Mouse (Mus musculus) CH12.LX (cell line): ENCODE results near the gene Adamtsl4. TPM values are rescaled to one million over a fixed set of nuclear protein-coding genes. Genes with fewer than 3 reads are reported as not detected.

Source experiments
- DNase-seq: peaks from one replicate; pipeline ENCODE4 v3.0.0-alpha.2; 2013; ENCODE audit errors: extremely low read depth
- H3K27ac ChIP-seq: 2 replicates; pipeline ENCODE4 v1.5.1; 2012; ENCODE audit warnings: low read depth, mild to moderate bottlenecking, control low read depth, moderate library complexity; ENCODE audit not compliant: insufficient read depth
- H3K27me3 ChIP-seq: replicated peaks from 2 replicates; pipeline ENCODE3; 2012; ENCODE audit warnings: inconsistent platforms
- H3K36me3 ChIP-seq, 2 experiments: replicated peaks in 1 of 2; 2 replicates each; pipeline versions ENCODE3 to v1.6.1; 2012; ENCODE audit warnings: inconsistent platforms in 1 of 2, low read length in 1 of 2, mild to moderate bottlenecking in 1 of 2, mixed read lengths in 1 of 2, moderate library complexity in 1 of 2; ENCODE audit not compliant: control insufficient read depth in 1 of 2, insufficient read depth in 1 of 2
- H3K4me1 ChIP-seq, 2 experiments: 2 replicates each; pipeline ENCODE4 v1.6.1; 2012; ENCODE audit warnings: inconsistent platforms in 1 of 2, moderate library complexity in 1 of 2; ENCODE audit not compliant: insufficient read depth in 2 of 2, control insufficient read depth in 1 of 2
- H3K4me2 ChIP-seq: 2 replicates; pipeline ENCODE4 v1.6.1; 2012; ENCODE audit warnings: low read depth, mild to moderate bottlenecking, control low read depth; ENCODE audit not compliant: poor library complexity, insufficient read depth, severe bottlenecking
- H3K4me3 ChIP-seq, 3 experiments: fragments of 150-350 bp in 1 of 3; sonication (generic) in 1 of 3; replicated peaks in 1 of 3; 2 replicates each; pipeline versions ENCODE3 to v1.5.1; 2011 to 2012; ENCODE audit warnings: low read depth in 2 of 3, low read length in 2 of 3, mild to moderate bottlenecking in 2 of 3, moderate library complexity in 2 of 3, control low read depth in 1 of 3, improper control_type of control experiment in 1 of 3, inconsistent platforms in 1 of 3, mixed read lengths in 1 of 3; ENCODE audit not compliant: poor library complexity in 1 of 3
- H3K79me2 ChIP-seq: replicated peaks from 2 replicates; pipeline ENCODE4 v1.6.1; 2012; ENCODE audit warnings: mild to moderate bottlenecking, moderate library complexity; ENCODE audit not compliant: control insufficient read depth, poor library complexity, insufficient read depth, severe bottlenecking; ENCODE audit errors: extremely low read depth
- H3K9ac ChIP-seq: 2 replicates; pipeline ENCODE4 v1.6.1; 2012; ENCODE audit warnings: low read depth, mild to moderate bottlenecking, control low read depth, moderate library complexity; ENCODE audit not compliant: insufficient read depth
- H3K9me3 ChIP-seq: replicated peaks from 2 replicates; pipeline ENCODE3; 2012; ENCODE audit warnings: low read length, inconsistent platforms, mixed read lengths
- BHLHE40 ChIP-seq: IDR thresholded peaks from 2 replicates; pipeline ENCODE4 v1.6.1; 2011; ENCODE audit warnings: mild to moderate bottlenecking, low read depth, low read length, improper control_type of control experiment
- CHD1 ChIP-seq: IDR thresholded peaks from 2 replicates; pipeline ENCODE4 v1.6.1; 2012; ENCODE audit warnings: low read depth, low read length, improper control_type of control experiment, inconsistent platforms
- CTCF ChIP-seq, 2 experiments: IDR thresholded peaks in 1 of 2; conservative IDR thresholded peaks in 1 of 2; 2 replicates each; pipeline ENCODE4 v1.5.1; 2011 to 2012; ENCODE audit warnings: low read depth in 2 of 2, low read length in 2 of 2, improper control_type of control experiment in 1 of 2, inconsistent platforms in 1 of 2, mild to moderate bottlenecking in 1 of 2, moderate library complexity in 1 of 2
- ELF1 ChIP-seq: IDR thresholded peaks from 2 replicates; pipeline ENCODE4 v1.6.1; 2014; ENCODE audit warnings: low read depth, mild to moderate bottlenecking, inconsistent platforms, low read length, improper control_type of control experiment
- EP300 ChIP-seq: IDR thresholded peaks from 2 replicates; pipeline ENCODE4 v1.6.1; 2011; ENCODE audit warnings: low read length, improper control_type of control experiment
- ETS1 ChIP-seq: conservative IDR thresholded peaks from 2 replicates; pipeline ENCODE4 v1.6.1; 2012; ENCODE audit warnings: low read depth, mild to moderate bottlenecking, inconsistent platforms, low read length, improper control_type of control experiment, moderate library complexity
- GABPA ChIP-seq: IDR thresholded peaks from 2 replicates; pipeline ENCODE4 v1.6.1; 2012; ENCODE audit warnings: low read depth, low read length, improper control_type of control experiment, inconsistent platforms; ENCODE audit not compliant: insufficient replicate concordance
- IRF4 ChIP-seq: IDR thresholded peaks from 2 replicates; pipeline ENCODE4 v1.6.1; 2014; ENCODE audit warnings: low read depth, mild to moderate bottlenecking, inconsistent platforms, low read length, improper control_type of control experiment
- JUN ChIP-seq: IDR thresholded peaks from 2 replicates; pipeline ENCODE4 v1.6.1; 2011; ENCODE audit warnings: low read depth, mild to moderate bottlenecking, low read length, improper control_type of control experiment, moderate library complexity; ENCODE audit not compliant: insufficient read depth
- MAFK ChIP-seq: IDR thresholded peaks from 2 replicates; pipeline ENCODE4 v1.6.1; 2011; ENCODE audit warnings: low read length, improper control_type of control experiment; ENCODE audit not compliant: insufficient replicate concordance
- MAX ChIP-seq: IDR thresholded peaks from 2 replicates; pipeline ENCODE4 v1.6.1; 2011; ENCODE audit warnings: low read length, improper control_type of control experiment
- MAZ ChIP-seq: IDR thresholded peaks from 2 replicates; pipeline ENCODE4 v1.6.1; 2012; ENCODE audit warnings: low read depth, mild to moderate bottlenecking, inconsistent platforms, low read length, improper control_type of control experiment, moderate library complexity
- MEF2A ChIP-seq: IDR thresholded peaks from 2 replicates; pipeline ENCODE4 v1.6.1; 2014; ENCODE audit warnings: low read depth, mild to moderate bottlenecking, inconsistent platforms, low read length, improper control_type of control experiment, borderline replicate concordance
- MXI1 ChIP-seq: IDR thresholded peaks from 2 replicates; pipeline ENCODE4 v1.6.1; 2011; ENCODE audit warnings: mild to moderate bottlenecking, low read depth, low read length, improper control_type of control experiment
- MYC ChIP-seq: IDR thresholded peaks from 2 replicates; pipeline ENCODE4 v1.6.1; 2011; ENCODE audit warnings: low read depth, mild to moderate bottlenecking, improper control_type of control experiment, low read length
- NELFE ChIP-seq: IDR thresholded peaks from 2 replicates; pipeline ENCODE4 v1.6.1; 2011; ENCODE audit warnings: low read depth, low read length, improper control_type of control experiment
- POLR2AphosphoS2 ChIP-seq: IDR thresholded peaks from 2 replicates; pipeline ENCODE4 v1.6.1; 2011; ENCODE audit warnings: low read depth, low read length, improper control_type of control experiment
- RAD21 ChIP-seq: IDR thresholded peaks from 2 replicates; pipeline ENCODE4 v1.6.1; 2011; ENCODE audit warnings: low read depth, mild to moderate bottlenecking, low read length, improper control_type of control experiment, moderate library complexity
- TBP ChIP-seq: conservative IDR thresholded peaks from 2 replicates; pipeline ENCODE4 v1.6.1; 2011; ENCODE audit warnings: low read depth, low read length, improper control_type of control experiment
- TCF12 ChIP-seq: IDR thresholded peaks from 2 replicates; pipeline ENCODE4 v1.6.1; 2014; ENCODE audit warnings: low read depth, mild to moderate bottlenecking, inconsistent platforms, low read length, improper control_type of control experiment
- UBTF ChIP-seq: IDR thresholded peaks from 2 replicates; pipeline ENCODE4 v1.6.1; 2012; ENCODE audit warnings: low read depth, mild to moderate bottlenecking, inconsistent platforms, low read length, improper control_type of control experiment, moderate library complexity
- ZKSCAN1 ChIP-seq: IDR thresholded peaks from 2 replicates; pipeline ENCODE4 v1.6.1; 2012; ENCODE audit warnings: low read depth, inconsistent platforms, low read length, improper control_type of control experiment, borderline replicate concordance
- ZMIZ1 ChIP-seq: IDR thresholded peaks from 2 replicates; pipeline ENCODE4 v1.6.1; 2012; ENCODE audit warnings: low read depth, mild to moderate bottlenecking, inconsistent platforms, low read length, improper control_type of control experiment
- dilution Hi-C: fragments of 300-500 bp; cut with MboI; formaldehyde crosslinking; loops from 2 replicates; pipeline ENCODE4 v1.14.3; 2020; ENCODE audit warnings: low sequenced_read_pairs; ENCODE audit not compliant: extremely low pct_unique_long_range_greater_than_20kb, extremely low pct_ligation_motif_present
- in situ Hi-C: fragments of 300-500 bp; cut with MboI; formaldehyde crosslinking; loops from 3 replicates; pipeline ENCODE4 v1.14.3; 2019; ENCODE audit warnings: low sequenced_read_pairs, low pct_ligation_motif_present, low pct_unique_long_range_greater_than_20kb, mixed read lengths
- polyA plus RNA-seq: library from polyadenylated mRNA; unstranded; fragments of >175 nt; gene quantifications from 2 replicates; pipeline ENCODE4 v1.2.1, GENCODE M21; 2012; ENCODE audit warnings: low read depth; ENCODE audit not compliant: insufficient read length
- total RNA-seq, 2 experiments: library from RNA; depleted of rRNA; stranded (reverse); fragments of 300-350 nt in 1 of 2; fragments of >200 nt in 1 of 2; gene quantifications; 2 replicates each; pipeline ENCODE4 v1.2.3; 2012 to 2014

Adamtsl4 gene
- total and polyA plus RNA-seq, 3 experiments = 0.10 to 0.85 TPM; not detected in 1

DNA sequence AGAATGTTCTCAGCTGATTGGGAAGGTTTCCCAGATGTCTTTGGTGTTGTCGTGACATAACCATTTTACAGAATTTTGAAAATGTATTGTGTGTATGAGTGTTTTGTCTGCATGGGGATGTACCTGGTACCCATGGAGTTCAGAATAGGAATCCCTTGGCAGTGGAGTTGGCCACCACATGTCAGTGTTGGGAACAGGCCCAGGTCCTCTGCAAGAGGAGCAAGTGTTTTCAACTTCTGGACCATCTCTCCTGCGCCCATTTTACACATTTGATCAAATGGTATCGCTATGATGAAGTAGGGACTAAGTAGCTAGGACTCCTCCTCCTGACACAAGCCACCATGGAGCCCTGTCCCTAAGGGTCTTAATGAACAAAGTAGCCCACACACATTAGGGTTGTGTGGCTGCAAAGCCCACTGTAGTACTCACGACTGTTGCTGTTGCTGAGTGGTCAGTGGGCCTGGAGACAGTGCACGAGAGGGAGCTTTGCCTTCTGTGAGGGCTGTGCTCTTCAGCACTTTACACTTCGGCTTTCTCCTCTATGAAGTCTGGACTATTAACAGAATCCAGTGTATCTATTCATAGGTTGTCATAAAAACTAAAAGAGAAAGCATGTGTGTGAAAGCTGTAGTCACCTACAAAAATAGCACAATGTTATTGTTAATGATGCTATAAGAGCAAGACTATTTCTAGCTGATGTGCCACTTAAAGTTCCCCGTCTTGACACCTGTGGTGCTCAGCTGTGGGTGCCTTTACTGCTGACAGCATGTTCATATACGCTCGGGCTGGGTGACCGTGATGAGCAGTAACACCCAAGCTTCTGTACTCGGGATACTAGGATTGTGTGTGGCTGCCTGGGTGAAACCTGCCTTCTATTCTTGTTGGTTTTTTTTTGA, 7.3 kb upstream of the Adamtsl4 start:
- H3K9me3 ChIP-seq = no peaks in the 10 kb centered on the region
- no peaks in the 10 kb centered on the region for H3K79me2 ChIP-seq
- no peak overlapping the region for H3K9ac ChIP-seq
- H3K27ac ChIP-seq = no peak overlapping the region
- dilution Hi-C loops (no loop called here), in situ Hi-C loops (no loop called here)
- H3K36me3 ChIP-seq = no peaks in the 10 kb centered on the region
- no peak overlapping the region for H3K4me3 ChIP-seq
- H3K4me2 ChIP-seq = peak overlapping the region; percentile 16; the same call in 1 of the 2 replicates
- peaks cover 24 to 58% of the 10 kb centered on the region in 2 experiments for H3K4me1 ChIP-seq
- no peak for DNase-seq
- H3K27me3 ChIP-seq = no peaks in the 10 kb centered on the region
- peak; percentile 64; the same call in 1 of the 2 replicates for TF ChIP-seq TCF12
- peak; percentile 95 for TF ChIP-seq MEF2A
- TF ChIP-seq MXI1 = no peak
- peak; percentile 52 for TF ChIP-seq BHLHE40
- TF ChIP-seq ZMIZ1 = no peak
- TF ChIP-seq CTCF (conservative IDR thresholded peaks at IDR 0.05 in 1 of 2, IDR thresholded peaks at IDR 0.05 in 1 of 2; ENCODE audit: low read depth in 2 of 2, low read length in 2 of 2) = no peak
- TF ChIP-seq ETS1 = peak; percentile 82

DNA sequence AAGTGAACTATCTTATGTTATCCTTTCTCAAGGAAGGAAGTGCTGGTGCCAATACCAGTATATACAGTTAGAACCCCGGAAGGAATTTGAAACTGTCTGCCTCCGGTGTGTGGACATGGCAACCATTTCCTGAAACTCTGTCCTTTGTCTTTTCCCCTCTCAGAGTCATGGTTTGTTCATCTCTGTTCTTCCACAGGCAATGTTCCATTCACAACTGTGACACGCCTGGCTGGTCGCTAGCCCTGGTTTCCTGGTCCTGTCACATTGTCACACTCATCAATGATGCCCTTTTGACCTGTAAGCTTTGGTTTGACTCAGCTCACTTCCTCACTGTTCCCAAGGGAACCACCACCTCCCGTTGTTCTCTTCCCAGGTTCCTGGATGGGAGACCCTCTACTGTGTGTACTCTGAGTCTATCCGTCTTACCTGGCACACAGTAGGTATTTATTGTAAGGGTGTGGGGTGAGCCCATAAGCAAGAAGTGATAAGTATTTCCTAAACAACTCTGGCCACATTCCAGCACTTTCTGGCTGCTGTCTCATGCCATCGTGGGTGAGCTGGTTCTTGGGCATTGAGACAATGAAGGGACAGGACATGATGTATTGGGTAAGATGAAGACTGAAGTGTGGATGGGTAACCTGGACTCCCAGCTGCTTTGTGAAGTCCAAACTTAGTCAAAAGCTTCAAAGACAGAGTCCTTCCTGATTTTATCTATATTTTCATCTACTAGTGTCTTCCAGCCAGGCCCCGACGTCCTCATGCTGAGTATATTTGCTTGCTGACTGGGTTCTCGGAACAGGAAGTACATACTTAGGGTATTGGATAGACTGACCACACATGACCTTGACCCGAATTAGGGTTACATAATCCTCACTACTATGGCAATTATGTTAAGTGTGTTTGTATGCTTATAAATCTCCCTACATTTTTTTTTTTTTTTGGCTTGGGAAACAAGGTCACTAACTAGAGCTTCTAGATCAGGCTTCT, 6.4 kb upstream of the Adamtsl4 start:
- peak; percentile 64 for DNase-seq
- Histone ChIP-seq H3K9me3 (no peaks in the 10 kb centered on the region), H3K4me3 (no peak overlapping the region), H3K4me1 (peaks cover 24 to 68% of the 10 kb centered on the region in 2 experiments), H3K27ac (peak overlapping the region; percentile 30), H3K4me2 (no peak overlapping the region), H3K27me3 (no peaks in the 10 kb centered on the region), H3K36me3 (no peaks in the 10 kb centered on the region), H3K9ac (no peak overlapping the region), H3K79me2 (no peaks in the 10 kb centered on the region)
- in situ Hi-C loops (no loop called here), dilution Hi-C loops (no loop called here)
- peak; percentile 38; the same call in 1 of the 2 replicates for TF ChIP-seq TCF12
- TF ChIP-seq RAD21 = no peak
- TF ChIP-seq NELFE = no peak
- TF ChIP-seq UBTF = no peak
- peak; percentile 65; the same call in 1 of the 2 replicates for TF ChIP-seq BHLHE40
- TF ChIP-seq POLR2AphosphoS2 = no peak
- peak; percentile 66 for TF ChIP-seq ELF1
- TF ChIP-seq JUN = peak; percentile 5; the same call in 1 of the 2 replicates
- TF ChIP-seq MYC = peak; percentile 53; the same call in 1 of the 2 replicates
- no peak for TF ChIP-seq MAZ
- TF ChIP-seq EP300 = peak; percentile 82
- TF ChIP-seq MAX = no peak; the same call in 1 of the 2 replicates
- no peak for TF ChIP-seq CHD1
- peak; percentile 86 for TF ChIP-seq ZKSCAN1
- TF ChIP-seq MEF2A = 0 out of 2 replicates have a peak, but pooled peaks have one; percentile 52
- TF ChIP-seq MAFK = 0 out of 2 replicates have a peak, but pooled peaks have one; percentile 28
- peak; percentile 86 for TF ChIP-seq IRF4
- TF ChIP-seq ETS1 = peak; percentile 69
- no peak for TF ChIP-seq GABPA
- no peak for TF ChIP-seq ZMIZ1
- TF ChIP-seq TBP = no peak
